10 mouse cellular contexts compared by ENCODE assay signal in genomic region chr11:85828691-85829519, GRCm38 (mm10). TPM values are rescaled to one million over a fixed set of nuclear protein-coding genes. Genes with fewer than 3 reads are reported as not detected.
DNase-seq lines count a peak whose midpoint lies in the region; ATAC-seq lines count a peak whose summit lies in the region.
"Had no signal": no experiment of that assay in that cellular context is flagged by ENCODE, and none has a peak within 500 bp of the region (broad histone marks: within the 10 kb centered on the region; RNA-seq: fewer than 3 reads in every experiment).

No protein-coding gene starts in this region.

- ATAC-seq in heart, embryonic 13.5 days (ENCODE audit: extremely low read depth, insufficient number of reproducible peaks, low FRiP score, low TSS enrichment): no peak
- ATAC-seq in hindbrain, embryonic 14.5 days (ENCODE audit: low FRiP score): no peak
- no peak for ATAC-seq in midbrain, embryonic 12.5 days (ENCODE audit: low FRiP score, low read depth)

- H3K4me3 ChIP-seq in heart, embryonic 13.5 days: peak overlapping the region; percentile 73
- H3K4me3 ChIP-seq in embryonic facial prominence, embryonic 10.5 days: peak overlapping the region; percentile 70
- no peak overlapping the region for H3K4me3 ChIP-seq in hindbrain, embryonic 14.5 days (replicated peaks; ENCODE audit: low read length)
- peak overlapping the region; percentile 33 for H3K4me3 ChIP-seq in midbrain, embryonic 12.5 days

- no peaks in the 10 kb centered on the region for H3K9me3 ChIP-seq in heart, embryonic 13.5 days
- no peaks in the 10 kb centered on the region for H3K9me3 ChIP-seq in embryonic facial prominence, embryonic 10.5 days
- no peaks in the 10 kb centered on the region for H3K9me3 ChIP-seq in hindbrain, embryonic 14.5 days (ENCODE audit: control insufficient read depth, low read length)
- H3K9me3 ChIP-seq in midbrain, embryonic 12.5 days: no peaks in the 10 kb centered on the region

- intact Hi-C loops in gastrocnemius, postnatal 14 days (cut with DNase I; ENCODE audit: low total_unique reads): loop anchor here (5.0 to 10.0 kb wide), 2 partner anchors 357 to 444 kb away; no protein-coding TSS in a partner anchor

- peaks cover 96% of the 10 kb centered on the region for H3K27me3 ChIP-seq in heart, embryonic 13.5 days (replicated peaks)
- peaks cover 98% of the 10 kb centered on the region for H3K27me3 ChIP-seq in embryonic facial prominence, embryonic 10.5 days (replicated peaks; ENCODE audit: low read depth, poor library complexity, severe bottlenecking)
- peaks cover 85% of the 10 kb centered on the region for H3K27me3 ChIP-seq in hindbrain, embryonic 14.5 days (ENCODE audit: control insufficient read depth, insufficient read depth, low read length)
- H3K27me3 ChIP-seq in midbrain, embryonic 12.5 days: peaks cover 98% of the 10 kb centered on the region

- H3K9ac ChIP-seq in heart, embryonic 13.5 days: peak overlapping the region; percentile 90
- no peak overlapping the region for H3K9ac ChIP-seq in hindbrain, embryonic 14.5 days
- H3K9ac ChIP-seq in midbrain, embryonic 12.5 days (replicated peaks): no peak overlapping the region
- H3K9ac ChIP-seq: liver, embryonic 14.5 days had no signal

- H3K4me1 ChIP-seq in heart, embryonic 13.5 days: peaks cover 79% of the 10 kb centered on the region
- peaks cover 91% of the 10 kb centered on the region for H3K4me1 ChIP-seq in embryonic facial prominence, embryonic 10.5 days
- H3K4me1 ChIP-seq in hindbrain, embryonic 14.5 days (replicated peaks; ENCODE audit: control insufficient read depth, insufficient read depth, low read length): no peaks in the 10 kb centered on the region; the same call in 1 of the 2 replicates
- peaks cover 39% of the 10 kb centered on the region for H3K4me1 ChIP-seq in midbrain, embryonic 12.5 days

- no peak for DNase-seq in heart, adult 8-10 months (ENCODE audit: low spot score)
- peak; percentile 77 for DNase-seq in embryonic facial prominence, embryonic 10.5 days (ENCODE audit: low spot score)
- DNase-seq in hindbrain, embryonic 14.5 days (ENCODE audit: low spot score): no peak
- no peak for DNase-seq in gastrocnemius, postnatal 14 days
- DNase-seq in cerebellum, adult 11 months: no peak
- no peak for DNase-seq in urinary bladder, postnatal 4 days (ENCODE audit: low spot score in 2 of 2)

- no peaks in the 10 kb centered on the region for H3K36me3 ChIP-seq in heart, embryonic 13.5 days
- H3K36me3 ChIP-seq in embryonic facial prominence, embryonic 10.5 days (replicated peaks): no peaks in the 10 kb centered on the region
- H3K36me3 ChIP-seq in hindbrain, embryonic 14.5 days (replicated peaks; ENCODE audit: control insufficient read depth, insufficient read depth): no peaks in the 10 kb centered on the region
- H3K36me3 ChIP-seq in midbrain, embryonic 12.5 days: no peaks in the 10 kb centered on the region
- H3K36me3 ChIP-seq: G1E had no signal

- 14% methylated on average over 38 of the region's 38 CpGs for WGBS in heart, embryonic 13.5 days
- 4% methylated on average over 38 of the region's 38 CpGs for WGBS in embryonic facial prominence, embryonic 10.5 days
- WGBS in hindbrain, embryonic 14.5 days: 8% methylated on average over 38 of the region's 38 CpGs
- 5% methylated on average over 38 of the region's 38 CpGs for WGBS in midbrain, embryonic 12.5 days

- peak overlapping the region; percentile 70 for H3K27ac ChIP-seq in heart, embryonic 13.5 days (replicated peaks)
- H3K27ac ChIP-seq in embryonic facial prominence, embryonic 10.5 days (replicated peaks): peak overlapping the region; percentile 93
- no peak overlapping the region for H3K27ac ChIP-seq in hindbrain, embryonic 14.5 days
- no peak overlapping the region for H3K27ac ChIP-seq in midbrain, embryonic 12.5 days (replicated peaks)
- H3K27ac ChIP-seq: liver, embryonic 14.5 days had no signal

- H3K4me2 ChIP-seq in heart, embryonic 13.5 days: peak overlapping the region; percentile 88
- peak overlapping the region; percentile 43; the same call in 1 of the 2 replicates for H3K4me2 ChIP-seq in hindbrain, embryonic 14.5 days (replicated peaks)
- peak overlapping the region; percentile 51 for H3K4me2 ChIP-seq in midbrain, embryonic 12.5 days (replicated peaks)

RNA-seq across cellular contexts. Expression of gene Tbx2, which starts 3.4 kb away (rescaled TPM):
- 2.0 and 2.9 TPM in 2 replicates for polyA plus RNA-seq in heart, embryonic 13.5 days (2015; fragmentation: Nextera tagmentation; extraction: Ambion mirVana)
- total RNA-seq in heart, adult 8-10 months (2022): 1 to 10 TPM; 4.1 to 6.6 (median 4.7) TPM
- 9.9 and 10.9 TPM in 2 replicates for polyA plus RNA-seq in embryonic facial prominence, embryonic 10.5 days (2016; fragmentation: Nextera tagmentation; extraction: Ambion mirVana)
- polyA plus RNA-seq in hindbrain, embryonic 14.5 days (2014; fragmentation: Nextera tagmentation; extraction: Ambion mirVana): 2.3 and 2.8 TPM in 2 replicates
- 0.65 and 0.84 TPM in 2 replicates for polyA plus RNA-seq in midbrain, embryonic 12.5 days (2016; fragmentation: Nextera tagmentation; extraction: Ambion mirVana)
- 10 to 100 TPM in 1 of 2 experiments, 1 to 10 TPM in 1; 9.7 to 10.1 TPM for total RNA-seq in gastrocnemius, postnatal 14 days (2021)

RNA-seq across cellular contexts. Expression of gene Gm11444, which starts 21.2 kb away (rescaled TPM):
- polyA plus RNA-seq in heart, embryonic 13.5 days (2015; fragmentation: Nextera tagmentation; extraction: Ambion mirVana): not detected in 2 replicates
- not detected for total RNA-seq in heart, adult 8-10 months (2022)
- polyA plus RNA-seq in embryonic facial prominence, embryonic 10.5 days (2016; fragmentation: Nextera tagmentation; extraction: Ambion mirVana): not detected in 2 replicates
- polyA plus RNA-seq in hindbrain, embryonic 14.5 days (2014; fragmentation: Nextera tagmentation; extraction: Ambion mirVana): not detected in 2 replicates
- not detected in 2 replicates for polyA plus RNA-seq in midbrain, embryonic 12.5 days (2016; fragmentation: Nextera tagmentation; extraction: Ambion mirVana)
- not detected for total RNA-seq in gastrocnemius, postnatal 14 days (2021)
- total RNA-seq: G1E had no signal
- polyA plus RNA-seq: G1E; liver, embryonic 14.5 days had no signal

RNA-seq across cellular contexts. Expression of gene Tbx4, which starts 57.3 kb away (rescaled TPM):
- 2.5 and 3.2 TPM in 2 replicates for polyA plus RNA-seq in heart, embryonic 13.5 days (2015; fragmentation: Nextera tagmentation; extraction: Ambion mirVana)
- not detected for total RNA-seq in heart, adult 8-10 months (2022)
- polyA plus RNA-seq in embryonic facial prominence, embryonic 10.5 days (2016; fragmentation: Nextera tagmentation; extraction: Ambion mirVana): 1.0 and 1.4 TPM in 2 replicates
- 0.23 and 0.25 TPM in 2 replicates for polyA plus RNA-seq in hindbrain, embryonic 14.5 days (2014; fragmentation: Nextera tagmentation; extraction: Ambion mirVana)
- polyA plus RNA-seq in midbrain, embryonic 12.5 days (2016; fragmentation: Nextera tagmentation; extraction: Ambion mirVana): 0.12 and 0.19 TPM in 2 replicates
- 1 to 10 TPM; 1.7 to 2.6 TPM for total RNA-seq in gastrocnemius, postnatal 14 days (2021)
- total RNA-seq: G1E had no signal
- polyA plus RNA-seq: G1E had no signal

Comparison
In these comparisons a context has a peak if more than half of its experiments do, and no peak if none do; other contexts are left out.
1. H3K27ac ChIP-seq: peak in heart, embryonic 13.5 days (single experiment) and embryonic facial prominence, embryonic 10.5 days (single experiment); none in hindbrain, embryonic 14.5 days (single experiment) and midbrain, embryonic 12.5 days (single experiment).
2. Peak in every context shown above with its lines, with median percentiles within 50 percentile points of each other: H3K4me2 ChIP-seq.